Mouse (Mus musculus) intestine, embryonic 16.5 days (tissue): Measurements from ENCODE around the gene Zfp609. TPM values are rescaled to one million over a fixed set of nuclear protein-coding genes. Genes with fewer than 3 reads are reported as not detected.
"Not testable (repeated sequence)": the region's sequence is repeated elsewhere in the genome, so short reads cannot be mapped to it uniquely, and the experiment has no call there.

Source experiments
- ATAC-seq: fragments of 200-750 bp; cut with Nextera tagmentation; 2 replicates; pipeline ENCODE4 v1.8.0; 2017; ENCODE audit warnings: moderate TSS enrichment, moderate library complexity
- H3K27ac ChIP-seq: fragments of 300-500 bp; sonication (generic); 2 replicates; pipeline ENCODE4 v1.5.1; 2014; ENCODE audit warnings: mild to moderate bottlenecking, low read length
- H3K27me3 ChIP-seq: fragments of 300-500 bp; sonication (generic); replicated peaks from 2 replicates; pipeline ENCODE4 v1.6.1; 2014; ENCODE audit warnings: low read length, control low read depth, mixed read lengths; ENCODE audit not compliant: control insufficient read depth, insufficient read depth
- H3K36me3 ChIP-seq: fragments of 300-500 bp; sonication (generic); 2 replicates; pipeline ENCODE4 v1.6.1; 2014; ENCODE audit warnings: low read length, control low read depth; ENCODE audit not compliant: control insufficient read depth, insufficient read depth
- H3K4me1 ChIP-seq: fragments of 300-500 bp; sonication (generic); 2 replicates; pipeline ENCODE4 v1.6.1; 2014; ENCODE audit warnings: low read length, control low read depth, mixed read lengths; ENCODE audit not compliant: control insufficient read depth, insufficient read depth
- H3K4me2 ChIP-seq: fragments of 300-500 bp; sonication (generic); 2 replicates; pipeline ENCODE4 v1.6.1; 2014; ENCODE audit warnings: low read depth, low read length, control low read depth
- H3K4me3 ChIP-seq: fragments of 300-500 bp; sonication (generic); 2 replicates; pipeline ENCODE4 v1.5.1; 2014; ENCODE audit warnings: mild to moderate bottlenecking, low read length
- H3K9ac ChIP-seq: fragments of 300-500 bp; sonication (generic); 2 replicates; pipeline ENCODE4 v1.6.1; 2014; ENCODE audit warnings: low read depth, low read length
- H3K9me3 ChIP-seq: fragments of 300-500 bp; sonication (generic); 2 replicates; pipeline ENCODE4 v1.6.1; 2016; ENCODE audit warnings: low read length, control low read depth; ENCODE audit not compliant: control insufficient read depth
- WGBS: fragments of 180-500 bp; shearing (Covaris S2); extraction: QIAGEN DNeasy Blood & Tissue Kit; methylation state at CpG from one replicate; pipeline ENCODE4 v1.1.7; 2014; 5-methylcytosine and 5-hydroxymethylcytosine counted together
- polyA plus RNA-seq: library from polyadenylated mRNA; unstranded; fragments of >200 nt; fragmentation: Nextera tagmentation; extraction: Ambion mirVana; gene quantifications from 2 replicates; pipeline ENCODE4 v1.2.1, GENCODE M21; 2015

Gene Zfp609
- polyA plus RNA-seq, 1 experiment from 2014 or later: 4.2 TPM

GRCm38 (mm10) chr9:65696337-65696736 is 131.0 kb downstream of the Zfp609 start:
- Histone ChIP-seq H3K9ac (no peak overlapping the region), H3K4me1 (peaks cover 8% of the 10 kb centered on the region), H3K36me3 (peaks cover 13% of the 10 kb centered on the region), H3K27me3 (no peaks in the 10 kb centered on the region), H3K27ac (peak overlapping the region; percentile 33; the same call in 1 of the 2 replicates), H3K9me3 (no peaks in the 10 kb centered on the region), H3K4me2 (no peak overlapping the region), H3K4me3 (no peak overlapping the region)
- ATAC-seq: no peak

GRCm38 (mm10) chr9:65695646-65696045 is 131.7 kb downstream of the Zfp609 start:
- peak overlapping the region; percentile 33 for H3K27ac ChIP-seq
- H3K4me2 ChIP-seq: no peak overlapping the region
- H3K4me1 ChIP-seq: peaks cover 8% of the 10 kb centered on the region
- H3K9me3 ChIP-seq: no peaks in the 10 kb centered on the region
- H3K4me3 ChIP-seq: no peak overlapping the region
- peaks cover 8% of the 10 kb centered on the region for H3K36me3 ChIP-seq
- 57% methylated on average over 3 of the region's 3 CpGs for WGBS
- H3K27me3 ChIP-seq: no peaks in the 10 kb centered on the region
- no peak overlapping the region for H3K9ac ChIP-seq
- no peak for ATAC-seq

- Histone ChIP-seq H3K4me1 (peaks cover 8% of the 10 kb centered on the region), H3K4me3 (no peak overlapping the region), H3K36me3 (peaks cover 9% of the 10 kb centered on the region; the same call in 1 of the 2 replicates), H3K9ac (no peak overlapping the region), H3K27ac (no peak overlapping the region; the same call in none of the 2 replicates), H3K27me3 (no peaks in the 10 kb centered on the region), H3K9me3 (no peaks in the 10 kb centered on the region), H3K4me2 (no peak overlapping the region)
- peak; percentile 74 for ATAC-seq
- WGBS: 33% methylated on average over 5 of the region's 5 CpGs
Observed at GRCm38 (mm10) chr9:65692959-65693603, 134.3 kb downstream of the Zfp609 start.

GRCm38 (mm10) chr9:65692466-65692865 is 134.9 kb downstream of the Zfp609 start:
- no peaks in the 10 kb centered on the region for H3K27me3 ChIP-seq
- H3K27ac ChIP-seq: peak overlapping the region; percentile 41; the same call in 1 of the 2 replicates
- H3K9me3 ChIP-seq: no peaks in the 10 kb centered on the region
- peaks cover 8% of the 10 kb centered on the region; the same call in 1 of the 2 replicates for H3K36me3 ChIP-seq
- peaks cover 8% of the 10 kb centered on the region for H3K4me1 ChIP-seq
- no peak overlapping the region for H3K4me3 ChIP-seq
- 52% methylated on average over 3 of the region's 3 CpGs for WGBS
- peak; percentile 20 for ATAC-seq
- no peak overlapping the region for H3K9ac ChIP-seq
- H3K4me2 ChIP-seq: no peak overlapping the region

GRCm38 (mm10) chr9:65689869-65690268 is 137.5 kb downstream of the Zfp609 start:
- not testable (repeated sequence) for H3K27me3 ChIP-seq, H3K9ac ChIP-seq, H3K4me3 ChIP-seq, ATAC-seq, H3K4me1 ChIP-seq, H3K27ac ChIP-seq, H3K9me3 ChIP-seq, H3K4me2 ChIP-seq, H3K36me3 ChIP-seq
- WGBS: 67% methylated on average over 1 of the region's 2 CpGs

GRCm38 (mm10) chr9:65684704-65685103 is 142.7 kb downstream of the Zfp609 start:
- Histone ChIP-seq H3K9me3 (no peaks in the 10 kb centered on the region), H3K27ac (no peak overlapping the region), H3K27me3 (no peaks in the 10 kb centered on the region), H3K9ac (no peak overlapping the region), H3K4me3 (no peak overlapping the region), H3K36me3 (0 out of 2 replicates have a peak, but pooled peaks cover 5% of the 10 kb centered on the region), H3K4me2 (no peak overlapping the region), H3K4me1 (peaks cover 17% of the 10 kb centered on the region)
- WGBS: 89% methylated on average over 2 of the region's 2 CpGs
- no peak for ATAC-seq

- Histone ChIP-seq H3K9ac (no peak overlapping the region), H3K27me3 (no peaks in the 10 kb centered on the region), H3K4me1 (peaks cover 29% of the 10 kb centered on the region), H3K4me3 (no peak overlapping the region), H3K4me2 (no peak overlapping the region), H3K9me3 (no peaks in the 10 kb centered on the region), H3K27ac (no peak overlapping the region), H3K36me3 (0 out of 2 replicates have a peak, but pooled peaks cover 2% of the 10 kb centered on the region)
- ATAC-seq: no peak
- WGBS: 79% methylated on average over 1 of the region's 1 CpGs
Observed at GRCm38 (mm10) chr9:65682994-65683393, 144.4 kb downstream of the Zfp609 start.

- peaks cover 37% of the 10 kb centered on the region for H3K4me1 ChIP-seq
- WGBS: 89% methylated on average over 3 of the region's 3 CpGs
Observed at GRCm38 (mm10) chr9:65682183-65682582, 145.2 kb downstream of the Zfp609 start.

GRCm38 (mm10) chr9:65681634-65681940 is 145.8 kb downstream of the Zfp609 start:
- Histone ChIP-seq H3K4me1 (peaks cover 39% of the 10 kb centered on the region), H3K9me3 (no peaks in the 10 kb centered on the region), H3K36me3 (0 out of 2 replicates have a peak, but pooled peaks cover 2% of the 10 kb centered on the region), H3K27ac (no peak overlapping the region), H3K4me3 (no peak overlapping the region), H3K4me2 (no peak overlapping the region), H3K27me3 (no peaks in the 10 kb centered on the region), H3K9ac (no peak overlapping the region)
- no peak for ATAC-seq
- WGBS: 80% methylated on average over 2 of the region's 2 CpGs

More at GRCm38 (mm10) chr9:65682183-65682582, 145.2 kb downstream of the Zfp609 start:
- no peaks in the 10 kb centered on the region for H3K27me3 ChIP-seq
- H3K9ac ChIP-seq: no peak overlapping the region
- ATAC-seq: no peak
- no peak overlapping the region for H3K4me3 ChIP-seq
- no peaks in the 10 kb centered on the region for H3K9me3 ChIP-seq
- H3K36me3 ChIP-seq: 0 out of 2 replicates have a peak, but pooled peaks cover 2% of the 10 kb centered on the region
- H3K27ac ChIP-seq: no peak overlapping the region
- no peak overlapping the region for H3K4me2 ChIP-seq
